Mouse (Mus musculus) liver, embryonic 12.5 days (tissue): Measurements from ENCODE around the gene Dbi. TPM values are rescaled to one million over a fixed set of nuclear protein-coding genes. Genes with fewer than 3 reads are reported as not detected.

ENCODE experiments used
- ATAC-seq: fragments of 200-750 bp; cut with Nextera tagmentation; 2 replicates; pipeline ENCODE4 v1.8.0; 2017; ENCODE audit warnings: moderate number of reproducible peaks, mild to moderate bottlenecking, moderate library complexity
- H3K27ac ChIP-seq: fragments of 300-500 bp; sonication (generic); 2 replicates; pipeline ENCODE4 v1.5.1; 2016; ENCODE audit warnings: mild to moderate bottlenecking
- H3K27me3 ChIP-seq: fragments of 300-500 bp; sonication (generic); replicated peaks from 2 replicates; pipeline ENCODE4 v1.6.1; 2016; ENCODE audit warnings: mild to moderate bottlenecking, moderate library complexity
- H3K36me3 ChIP-seq: fragments of 300-500 bp; sonication (generic); 2 replicates; pipeline ENCODE4 v1.6.1; 2016; ENCODE audit warnings: mild to moderate bottlenecking, moderate library complexity
- H3K4me1 ChIP-seq: fragments of 300-500 bp; sonication (generic); 2 replicates; pipeline ENCODE4 v1.6.1; 2016
- H3K4me2 ChIP-seq: fragments of 300-500 bp; sonication (generic); 2 replicates; pipeline ENCODE4 v1.6.1; 2016; ENCODE audit warnings: mild to moderate bottlenecking, moderate library complexity
- H3K4me3 ChIP-seq: fragments of 300-500 bp; sonication (generic); 2 replicates; pipeline ENCODE4 v1.5.1; 2016; ENCODE audit warnings: mild to moderate bottlenecking, moderate library complexity
- H3K9ac ChIP-seq: fragments of 300-500 bp; sonication (generic); 2 replicates; pipeline ENCODE4 v1.6.1; 2016; ENCODE audit warnings: mild to moderate bottlenecking, moderate library complexity
- H3K9me3 ChIP-seq: fragments of 300-500 bp; sonication (generic); replicated peaks from 2 replicates; pipeline ENCODE4 v1.6.1; 2016; ENCODE audit warnings: mild to moderate bottlenecking, moderate library complexity
- WGBS: fragments of 180-500 bp; shearing (Covaris S2); methylation state at CpG from one replicate; pipeline ENCODE4 v1.1.7; 2016; ENCODE audit not compliant: insufficient replicate concordance; 5-methylcytosine and 5-hydroxymethylcytosine counted together
- polyA plus RNA-seq: library from polyadenylated mRNA; unstranded; fragments of >200 nt; fragmentation: Nextera tagmentation; extraction: Ambion mirVana; gene quantifications from 2 replicates; pipeline ENCODE4 v1.2.1, GENCODE M21; 2016

The Dbi gene
- polyA plus RNA-seq, 1 experiment from 2014 or later: 470 TPM

- Histone ChIP-seq H3K27ac (no peak overlapping the region), H3K4me1 (no peaks in the 10 kb centered on the region), H3K4me2 (no peak overlapping the region), H3K4me3 (no peak overlapping the region), H3K36me3 (no peaks in the 10 kb centered on the region), H3K27me3 (no peaks in the 10 kb centered on the region), H3K9me3 (no peaks in the 10 kb centered on the region), H3K9ac (no peak overlapping the region)
- ATAC-seq: no peak
- WGBS: 76% methylated on average over 9 of the region's 9 CpGs
Measured at GRCm38 (mm10) chr1:120140144-120140693, 19.3 kb upstream of the Dbi start.

- no peaks in the 10 kb centered on the region for H3K9me3 ChIP-seq
- H3K4me3 ChIP-seq: no peak overlapping the region
- no peaks in the 10 kb centered on the region for H3K27me3 ChIP-seq
- no peak overlapping the region for H3K9ac ChIP-seq
- H3K36me3 ChIP-seq: no peaks in the 10 kb centered on the region
- no peak for ATAC-seq
- H3K27ac ChIP-seq: no peak overlapping the region
- H3K4me1 ChIP-seq: no peaks in the 10 kb centered on the region
- no peak overlapping the region for H3K4me2 ChIP-seq
- WGBS: 48% methylated on average over 7 of the region's 7 CpGs
Measured at GRCm38 (mm10) chr1:120138923-120139540, 18.2 kb upstream of the Dbi start.

- Histone ChIP-seq H3K4me1 (no peaks in the 10 kb centered on the region), H3K4me3 (no peak overlapping the region), H3K36me3 (no peaks in the 10 kb centered on the region), H3K9ac (no peak overlapping the region), H3K27me3 (no peaks in the 10 kb centered on the region), H3K27ac (no peak overlapping the region), H3K4me2 (no peak overlapping the region), H3K9me3 (no peaks in the 10 kb centered on the region)
- no peak for ATAC-seq
- 69% methylated on average over 7 of the region's 7 CpGs for WGBS
Measured at GRCm38 (mm10) chr1:120135934-120136786, 15.3 kb upstream of the Dbi start.

DNA sequence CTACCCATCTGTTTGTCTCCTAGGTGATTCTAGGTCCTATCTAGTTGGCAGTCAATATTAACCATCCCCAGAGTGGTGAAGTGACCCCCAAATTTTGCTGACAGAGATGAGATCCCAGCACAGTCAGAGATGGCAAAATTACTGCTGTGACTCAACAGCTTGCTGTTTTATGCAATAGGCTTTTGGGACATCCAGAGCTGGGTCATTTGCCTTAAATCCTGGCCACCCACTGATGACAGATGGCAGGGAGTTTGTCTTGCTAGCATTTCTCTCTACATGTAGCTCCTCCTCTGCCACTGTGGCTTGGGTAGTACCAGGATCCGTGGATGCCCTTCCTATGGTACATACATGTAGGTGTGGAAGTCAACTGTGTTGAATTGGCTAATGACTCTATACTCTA lies 11.5 kb upstream of the Dbi start:
- H3K36me3 ChIP-seq: no peaks in the 10 kb centered on the region
- no peak overlapping the region for H3K4me2 ChIP-seq
- H3K9ac ChIP-seq: no peak overlapping the region
- H3K9me3 ChIP-seq: no peaks in the 10 kb centered on the region
- 63% methylated on average over 1 of the region's 1 CpGs for WGBS
- ATAC-seq: no peak
- no peaks in the 10 kb centered on the region for H3K27me3 ChIP-seq
- no peak overlapping the region for H3K27ac ChIP-seq
- H3K4me1 ChIP-seq: no peaks in the 10 kb centered on the region
- H3K4me3 ChIP-seq: no peak overlapping the region

- H3K36me3 ChIP-seq: no peaks in the 10 kb centered on the region
- no peak for ATAC-seq
- H3K4me3 ChIP-seq: no peak overlapping the region
- H3K4me2 ChIP-seq: no peak overlapping the region
- H3K9ac ChIP-seq: no peak overlapping the region
- peaks cover 13% of the 10 kb centered on the region for H3K4me1 ChIP-seq
- H3K9me3 ChIP-seq: no peaks in the 10 kb centered on the region
- H3K27ac ChIP-seq: no peak overlapping the region
- no peaks in the 10 kb centered on the region for H3K27me3 ChIP-seq
- 66% methylated on average over 9 of the region's 9 CpGs for WGBS
Measured at GRCm38 (mm10) chr1:120126318-120126717, 5.4 kb upstream of the Dbi start.

GRCm38 (mm10) chr1:120125471-120125870 lies 4.6 kb upstream of the Dbi start:
- Histone ChIP-seq H3K4me2 (no peak overlapping the region), H3K4me1 (peaks cover 14% of the 10 kb centered on the region), H3K27me3 (no peaks in the 10 kb centered on the region), H3K9ac (no peak overlapping the region), H3K36me3 (no peaks in the 10 kb centered on the region), H3K9me3 (no peaks in the 10 kb centered on the region), H3K27ac (no peak overlapping the region), H3K4me3 (no peak overlapping the region)
- no peak for ATAC-seq
- 72% methylated on average over 6 of the region's 6 CpGs for WGBS

GRCm38 (mm10) chr1:120124839-120125238 lies 4.0 kb upstream of the Dbi start:
- 57% methylated on average over 4 of the region's 4 CpGs for WGBS
- Histone ChIP-seq H3K4me1 (peaks cover 20% of the 10 kb centered on the region), H3K9me3 (no peaks in the 10 kb centered on the region), H3K4me3 (no peak overlapping the region), H3K27ac (no peak overlapping the region), H3K9ac (no peak overlapping the region), H3K27me3 (no peaks in the 10 kb centered on the region), H3K4me2 (no peak overlapping the region), H3K36me3 (no peaks in the 10 kb centered on the region)
- ATAC-seq: no peak

DNA sequence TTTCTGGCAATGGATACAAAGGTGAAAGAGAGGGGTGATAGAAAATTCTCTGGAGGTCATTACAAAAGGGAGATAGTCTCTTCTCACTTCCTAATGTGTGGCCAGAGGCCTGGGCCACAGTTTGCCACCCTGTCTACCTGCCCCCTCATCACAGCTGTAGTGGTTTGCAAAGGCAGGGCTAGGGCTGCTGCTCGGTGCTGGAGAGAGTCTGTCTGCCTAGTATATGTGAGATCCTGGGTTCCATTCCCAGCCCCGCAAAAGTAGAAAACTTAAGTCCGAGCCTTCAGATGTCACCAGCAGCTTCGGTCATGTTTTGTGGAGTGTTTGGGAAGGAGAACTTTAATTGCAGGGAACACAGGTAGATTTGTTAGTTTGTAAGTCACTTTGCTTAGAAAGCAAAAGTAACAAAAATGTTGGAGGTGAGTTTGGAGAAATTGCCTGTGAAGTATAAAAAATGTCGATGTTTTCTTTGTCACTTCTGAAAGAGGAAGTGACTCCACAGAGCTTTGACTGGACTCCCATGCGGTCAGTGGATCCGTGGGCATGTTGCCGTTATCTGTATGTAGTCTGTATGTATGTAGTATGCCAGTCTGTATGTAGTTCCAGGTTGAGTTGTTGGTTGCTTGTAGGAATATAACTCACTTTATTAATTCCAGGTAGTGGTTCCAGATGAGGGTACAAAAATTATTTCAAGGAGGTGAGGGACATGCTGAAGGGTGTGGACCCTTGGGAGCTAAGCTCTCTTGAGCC lies 1.9 kb upstream of the Dbi start:
- 66% methylated on average over 8 of the region's 8 CpGs for WGBS
- no peaks in the 10 kb centered on the region for H3K27me3 ChIP-seq
- H3K36me3 ChIP-seq: peaks cover 15% of the 10 kb centered on the region
- no peaks in the 10 kb centered on the region for H3K9me3 ChIP-seq
- no peak overlapping the region for H3K4me3 ChIP-seq
- peak overlapping the region; percentile 89 for H3K4me2 ChIP-seq
- no peak for ATAC-seq
- H3K4me1 ChIP-seq: peaks cover 39% of the 10 kb centered on the region
- no peak overlapping the region for H3K9ac ChIP-seq
- H3K27ac ChIP-seq: no peak overlapping the region

GRCm38 (mm10) chr1:120121930-120122530 lies 1.2 kb upstream of the Dbi start:
- Histone ChIP-seq H3K27ac (peak overlapping the region; percentile 84), H3K4me1 (peaks cover 43% of the 10 kb centered on the region), H3K9me3 (no peaks in the 10 kb centered on the region), H3K36me3 (peaks cover 15% of the 10 kb centered on the region), H3K9ac (peak overlapping the region; percentile 77), H3K4me3 (peak overlapping the region; percentile 68), H3K4me2 (peak overlapping the region; percentile 89), H3K27me3 (no peaks in the 10 kb centered on the region)
- 58% methylated on average over 9 of the region's 9 CpGs for WGBS
- ATAC-seq: no peak

- 7% methylated on average over 24 of the region's 24 CpGs for WGBS
- ATAC-seq: peak; percentile 62
Measured at GRCm38 (mm10) chr1:120120141-120120968, 523 bp downstream of the Dbi start.

GRCm38 (mm10) chr1:120119389-120119788 lies 1.5 kb downstream of the Dbi start:
- Histone ChIP-seq H3K9ac (no peak overlapping the region; the same call in 1 of the 2 replicates), H3K9me3 (peaks cover 5% of the 10 kb centered on the region; the same call in 1 of the 2 replicates), H3K4me3 (peak overlapping the region; percentile 68), H3K4me1 (peaks cover 43% of the 10 kb centered on the region), H3K27me3 (no peaks in the 10 kb centered on the region), H3K4me2 (peak overlapping the region; percentile 89), H3K27ac (no peak overlapping the region), H3K36me3 (peaks cover 37% of the 10 kb centered on the region)
- no peak for ATAC-seq
- 79% methylated on average over 4 of the region's 4 CpGs for WGBS

More at GRCm38 (mm10) chr1:120120141-120120968, 523 bp downstream of the Dbi start:
- H3K9me3 ChIP-seq: no peaks in the 10 kb centered on the region
- H3K9ac ChIP-seq: peak overlapping the region; percentile 75
- H3K27me3 ChIP-seq: no peaks in the 10 kb centered on the region
- H3K36me3 ChIP-seq: peaks cover 27% of the 10 kb centered on the region
- H3K27ac ChIP-seq: peak overlapping the region; percentile 82
- H3K4me3 ChIP-seq: peak overlapping the region; percentile 68
- H3K4me1 ChIP-seq: peaks cover 43% of the 10 kb centered on the region
- H3K4me2 ChIP-seq: peak overlapping the region; percentile 89
